Mouse (Mus musculus): ENCODE results near the gene Rgsl1.
"Not testable (repeated sequence)": the region's sequence is repeated elsewhere in the genome, so short reads cannot be mapped to it uniquely, and the experiment has no call there.

Gene Rgsl1

DNA sequence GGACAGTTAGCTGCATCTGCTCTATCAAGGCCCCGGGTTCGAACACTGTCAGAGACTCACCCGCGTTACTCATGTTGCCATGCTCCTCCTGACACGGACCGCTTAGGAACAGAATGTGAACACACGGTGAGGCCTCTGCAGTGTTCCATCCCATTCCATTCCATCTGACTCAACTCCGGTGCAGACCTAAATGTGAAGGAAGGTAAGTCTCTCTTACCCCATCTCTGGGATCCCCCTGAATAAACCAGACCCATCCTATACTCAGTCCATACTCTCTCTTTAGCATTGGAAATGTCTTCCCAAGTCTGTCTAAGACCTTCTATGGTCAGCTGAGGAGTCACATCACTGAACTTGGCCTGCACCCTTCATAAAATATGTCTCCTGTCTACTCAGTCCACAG lies at the start of gene Rgsl1:
TSS of gene Rgsl1 (minus strand) at position 101 of the 400 bp plus-strand sequence.
- no peak for DNase-seq (ENCODE audit: low spot score in 2 of 2)

DNA sequence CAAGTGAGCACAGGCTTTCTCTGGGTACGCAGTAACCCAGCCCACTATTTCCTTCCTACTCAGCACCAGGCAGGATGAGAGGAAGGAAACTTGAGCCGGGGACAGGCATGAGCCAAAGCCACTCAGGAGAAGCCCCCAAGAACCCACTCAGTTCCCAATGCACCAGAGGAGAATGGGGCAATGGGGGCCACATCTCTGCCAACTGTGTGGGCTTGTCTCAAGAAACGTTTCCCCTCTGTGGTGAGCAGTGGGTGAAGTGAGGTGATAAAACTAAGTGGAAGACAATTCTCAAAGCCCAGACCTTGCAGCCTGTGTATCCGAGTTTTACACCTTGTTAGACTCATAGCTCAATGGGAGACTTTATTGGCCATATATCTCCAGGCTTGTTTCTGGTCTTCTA lies 47.5 kb upstream of the Rgsl1 start, which contains the start of gene Teddm1a:
TSS of gene Teddm1a (plus strand) at position 301 of the 400 bp plus-strand sequence.
- no peak for DNase-seq (ENCODE audit: low spot score in 2 of 2)

- DNase-seq (ENCODE audit: low spot score in 2 of 2), result no peak
These were observed 46.2 kb upstream of the Rgsl1 start for GRCm38 (mm10) chr1:153890121-153890520.

GRCm38 (mm10) chr1:153886024-153886633 lies 42.2 kb upstream of the Rgsl1 start:
- DNase-seq (ENCODE audit: low spot score in 2 of 2), result no peak

DNA sequence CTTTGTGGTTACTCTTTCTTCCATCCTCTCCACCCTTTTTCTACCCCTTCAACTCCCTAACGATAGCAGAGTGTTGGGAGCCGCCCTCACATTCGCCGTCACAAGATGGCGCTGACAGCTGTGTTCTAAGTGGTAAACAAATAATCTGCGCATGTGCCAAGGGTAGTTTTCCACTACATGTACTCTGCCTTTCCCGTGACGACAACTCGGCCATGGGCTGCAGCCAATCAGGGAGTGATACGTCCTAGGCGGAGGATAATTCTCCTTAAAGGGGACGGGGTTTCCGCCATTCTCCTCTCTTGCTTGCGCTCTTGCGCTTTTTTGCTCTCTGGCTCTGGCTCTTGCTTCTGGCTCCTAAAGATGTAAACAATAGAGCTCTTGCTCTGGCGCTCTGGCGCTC lies 36.4 kb upstream of the Rgsl1 start:
- not testable (repeated sequence) for DNase-seq (ENCODE audit: low spot score in 2 of 2)

DNA sequence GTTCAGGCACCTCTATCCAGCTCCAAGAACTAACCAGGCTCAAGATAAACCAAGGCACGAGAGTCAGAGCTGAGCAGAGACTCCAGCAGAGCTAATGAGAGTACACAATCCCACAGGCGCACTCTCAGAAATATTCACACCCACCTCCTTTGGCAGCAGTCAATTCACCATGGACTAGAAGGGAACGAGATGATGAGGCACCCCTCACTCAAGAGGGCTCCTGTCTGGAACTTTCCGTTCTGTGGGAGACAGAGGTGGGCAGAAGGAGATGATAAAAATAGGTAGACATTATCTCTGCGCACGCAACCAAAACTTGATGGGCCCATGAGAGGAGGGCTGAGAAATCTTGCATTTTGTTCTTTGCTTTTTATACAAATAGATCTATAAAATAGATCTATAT lies 30.1 kb upstream of the Rgsl1 start, which contains the start of gene Teddm1b:
TSS of gene Teddm1b (plus strand) at position 301 of the 400 bp plus-strand sequence.
- no peak for DNase-seq (ENCODE audit: low spot score in 2 of 2)

DNA sequence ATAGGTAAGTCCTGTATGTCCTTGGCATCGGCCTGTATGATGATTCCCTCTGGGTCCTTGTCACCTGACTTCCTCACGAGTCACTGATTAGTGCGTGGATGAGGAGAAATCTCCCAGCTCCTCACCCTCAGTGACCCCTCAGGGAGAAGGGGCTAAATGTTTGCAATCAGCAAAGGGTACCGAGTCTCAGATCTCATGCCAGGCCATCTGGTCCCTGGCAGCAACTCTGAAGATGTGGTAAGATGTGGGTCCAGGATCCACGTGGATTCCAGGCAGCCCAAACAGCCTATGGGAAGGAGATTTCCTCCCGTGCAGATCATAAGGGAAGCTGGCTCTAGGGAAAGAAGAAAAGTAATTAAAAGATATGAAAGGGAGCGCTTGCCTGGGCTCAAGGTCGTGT lies 12.0 kb upstream of the Rgsl1 start:
- no peak for DNase-seq (ENCODE audit: low spot score in 2 of 2)

DNA sequence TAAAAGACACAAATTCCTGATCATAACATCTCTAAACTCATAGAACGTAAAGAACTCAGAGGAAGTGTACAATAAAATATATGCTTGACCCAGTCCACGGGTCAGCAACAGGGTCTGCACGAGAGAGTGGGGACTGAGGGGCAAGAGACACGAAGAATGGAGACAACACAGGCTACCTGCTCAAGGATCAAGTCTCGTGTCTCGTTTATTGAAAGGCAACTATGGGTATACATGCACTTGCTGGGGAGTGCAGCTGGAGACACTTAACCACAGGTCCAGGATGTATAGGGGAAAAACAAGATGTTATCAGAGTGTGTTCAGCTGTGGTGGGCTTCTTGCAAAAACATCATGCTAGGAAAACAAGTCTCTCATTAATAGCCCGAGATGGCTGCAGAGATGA lies 8.8 kb upstream of the Rgsl1 start:
- not testable (repeated sequence) for DNase-seq (ENCODE audit: low spot score in 2 of 2)

DNA sequence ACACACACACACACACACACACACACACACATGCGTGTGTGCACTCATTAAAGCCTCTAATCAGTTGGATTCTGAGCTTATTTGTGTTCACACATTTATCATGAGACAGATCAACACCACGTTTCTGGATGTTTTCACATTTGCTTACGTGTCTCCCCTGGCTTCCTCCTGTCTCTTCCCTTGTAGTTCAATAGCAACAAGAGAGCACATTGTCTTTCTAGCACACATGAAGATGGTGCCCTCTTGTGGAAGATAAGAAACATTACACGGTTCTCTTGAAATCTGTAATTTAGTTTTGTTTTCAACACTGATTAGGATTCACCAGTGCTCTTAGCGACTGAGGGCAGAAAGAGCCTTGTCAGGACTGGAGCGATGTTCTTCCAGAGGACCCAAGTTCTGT lies 2.9 kb upstream of the Rgsl1 start:
- peak in 1 of 2 experiments; percentile 7 for DNase-seq (ENCODE audit: low spot score in 2 of 2)

DNA sequence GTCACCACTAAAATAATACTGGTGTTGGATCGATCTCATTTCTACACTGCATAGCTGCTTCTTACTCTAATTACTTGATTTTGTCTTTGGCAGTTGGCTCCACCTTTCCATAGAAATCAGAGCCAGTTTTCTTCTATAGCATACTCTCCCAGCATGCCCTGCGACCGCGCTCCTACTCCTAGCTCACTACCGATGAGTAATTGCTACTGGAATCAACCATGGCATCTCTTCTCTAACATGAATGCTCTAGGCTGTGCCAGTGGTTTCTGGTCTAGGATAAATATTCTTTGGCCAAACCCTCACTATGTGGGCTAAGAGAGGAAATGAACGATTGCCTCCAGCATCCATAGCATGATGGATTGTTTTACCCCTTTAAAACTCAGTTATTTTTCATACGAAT lies 2.5 kb upstream of the Rgsl1 start:
- DNase-seq (ENCODE audit: low spot score in 2 of 2), result no peak

DNA sequence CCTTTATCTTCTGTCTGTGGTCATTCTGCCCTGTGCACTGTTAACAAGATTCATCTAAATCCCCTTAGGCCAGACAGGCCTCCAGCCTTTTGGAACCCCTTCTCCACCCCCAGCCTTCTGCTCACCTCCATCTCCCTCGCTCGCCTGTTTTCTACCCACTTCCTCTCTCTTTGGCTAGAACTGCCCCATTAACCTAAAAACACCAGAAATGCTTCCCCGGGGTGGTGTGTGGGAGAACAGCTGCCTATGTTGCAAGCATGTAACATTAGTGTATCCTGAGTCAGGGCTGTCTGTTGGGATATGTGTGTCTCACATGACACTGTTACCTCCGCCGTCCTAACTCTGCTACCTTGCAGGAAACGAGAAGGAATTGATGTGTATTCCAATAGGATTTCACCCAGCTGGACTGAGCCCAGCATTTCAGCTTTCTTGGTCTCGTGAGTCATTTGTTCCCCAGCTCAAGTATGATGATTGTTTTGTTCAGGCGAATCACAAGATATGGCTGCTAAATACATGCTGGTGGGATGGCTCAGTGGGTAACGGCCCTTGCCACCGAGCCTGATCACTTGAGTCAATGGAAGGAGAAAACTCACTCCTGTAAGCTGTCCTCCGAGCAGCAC lies 1.7 kb downstream of the Rgsl1 start:
- peak; percentile 5 to 8 for DNase-seq (ENCODE audit: low spot score in 2 of 2)

DNA sequence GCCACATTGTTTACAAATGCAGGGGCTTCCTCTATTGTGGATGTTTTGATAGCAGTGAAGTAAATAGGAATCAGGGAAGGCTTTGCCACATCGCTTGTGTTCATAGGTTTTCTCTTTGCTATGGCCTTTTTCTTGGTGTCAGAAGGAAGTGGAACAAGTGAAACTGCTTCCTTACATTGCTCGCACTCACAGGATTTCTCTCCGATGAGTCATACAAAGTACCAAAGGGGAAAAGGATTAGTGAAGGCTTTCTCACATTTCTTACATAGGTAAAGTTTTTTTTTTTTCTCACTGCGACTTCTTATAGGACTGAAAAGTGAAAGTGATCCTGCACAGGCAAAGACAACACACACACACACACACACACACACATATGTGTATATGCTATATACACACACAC lies 7.9 kb downstream of the Rgsl1 start:
- no peak for DNase-seq (ENCODE audit: low spot score in 2 of 2)

- no peak for DNase-seq (ENCODE audit: low spot score in 2 of 2)
These were observed 13.2 kb downstream of the Rgsl1 start for GRCm38 (mm10) chr1:153830746-153831145.

GRCm38 (mm10) chr1:153820216-153820615 lies 23.7 kb downstream of the Rgsl1 start:
- no peak for DNase-seq (ENCODE audit: low spot score in 2 of 2)

GRCm38 (mm10) chr1:153814278-153814677 lies 29.7 kb downstream of the Rgsl1 start:
- DNase-seq (ENCODE audit: low spot score in 2 of 2), result no peak

DNA sequence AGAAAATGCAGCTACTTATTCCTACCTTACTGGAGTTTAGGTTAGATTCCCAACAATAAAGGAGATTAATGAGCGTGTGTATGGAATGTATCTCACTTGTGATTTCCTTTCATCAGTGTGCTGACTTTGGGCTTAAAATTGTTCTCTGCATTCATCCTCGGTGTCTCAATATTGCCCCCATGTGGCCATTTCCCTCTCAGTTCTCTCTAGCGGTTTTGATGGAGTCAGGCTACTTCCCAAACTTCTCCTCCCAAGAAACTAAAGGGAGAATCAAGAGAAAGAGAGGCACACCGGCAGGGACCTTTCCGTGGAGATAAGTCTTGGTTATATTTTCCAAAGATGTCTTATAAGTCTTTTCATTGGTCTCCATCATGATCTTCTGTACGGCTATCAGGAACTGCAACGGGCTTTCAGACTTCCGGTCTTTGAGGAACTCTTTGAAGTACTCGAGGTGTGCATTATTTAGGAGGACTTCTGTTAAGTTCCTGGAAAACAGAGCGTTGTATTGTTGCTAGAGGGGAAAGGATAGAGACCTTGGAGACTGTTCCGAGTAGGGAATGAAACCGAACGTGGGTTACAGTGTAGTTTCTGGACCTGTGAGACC lies 36.5 kb downstream of the Rgsl1 start:
- DNase-seq (ENCODE audit: low spot score in 2 of 2), result peak; percentile 49 to 77

GRCm38 (mm10) chr1:153803530-153803929 lies 40.4 kb downstream of the Rgsl1 start:
- no peak for DNase-seq (ENCODE audit: low spot score in 2 of 2)

GRCm38 (mm10) chr1:153802691-153803090 lies 41.3 kb downstream of the Rgsl1 start:
- DNase-seq (ENCODE audit: low spot score in 2 of 2), result peak in 1 of 2 experiments; percentile 2

DNA sequence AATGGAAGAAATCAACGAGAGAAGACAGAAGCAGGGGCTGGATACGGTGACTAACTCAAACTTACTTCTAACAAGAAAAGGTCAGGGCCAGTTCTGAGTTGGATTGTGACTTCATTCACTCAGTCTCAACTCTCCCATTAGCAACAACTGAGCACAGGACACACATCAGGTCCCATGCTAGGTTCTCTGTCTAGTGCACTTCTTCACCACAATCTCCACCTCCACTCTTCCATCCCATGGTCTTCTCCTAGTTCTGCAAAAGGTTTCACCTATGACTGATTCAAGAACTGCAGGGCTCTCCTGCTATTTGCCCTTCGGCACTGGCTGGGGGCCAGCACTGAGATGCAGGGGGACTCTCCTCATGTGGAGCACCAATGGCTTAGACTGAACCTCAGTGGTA lies 49.7 kb downstream of the Rgsl1 start:
- DNase-seq (ENCODE audit: low spot score in 2 of 2), result no peak

DNA sequence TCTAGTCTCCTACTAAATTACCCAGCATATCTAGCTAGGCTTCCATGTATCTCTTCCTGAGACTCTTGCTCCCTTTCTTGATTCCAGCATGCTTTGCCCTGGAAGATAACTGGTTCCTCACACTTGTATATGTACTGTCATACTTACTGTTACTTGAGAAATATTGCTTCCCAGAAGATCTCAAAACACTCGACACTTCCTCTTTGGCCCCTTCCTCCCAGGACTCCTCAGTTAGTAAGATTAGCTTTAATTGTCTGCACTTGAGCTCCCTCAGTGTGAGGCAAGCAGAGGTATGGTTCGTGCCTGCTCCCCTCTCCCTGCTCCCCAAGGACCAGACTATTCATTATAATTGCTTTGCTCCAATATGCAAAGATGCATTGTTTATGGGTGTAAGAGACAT lies 53.2 kb downstream of the Rgsl1 start:
- no peak for DNase-seq (ENCODE audit: low spot score in 2 of 2)

DNA sequence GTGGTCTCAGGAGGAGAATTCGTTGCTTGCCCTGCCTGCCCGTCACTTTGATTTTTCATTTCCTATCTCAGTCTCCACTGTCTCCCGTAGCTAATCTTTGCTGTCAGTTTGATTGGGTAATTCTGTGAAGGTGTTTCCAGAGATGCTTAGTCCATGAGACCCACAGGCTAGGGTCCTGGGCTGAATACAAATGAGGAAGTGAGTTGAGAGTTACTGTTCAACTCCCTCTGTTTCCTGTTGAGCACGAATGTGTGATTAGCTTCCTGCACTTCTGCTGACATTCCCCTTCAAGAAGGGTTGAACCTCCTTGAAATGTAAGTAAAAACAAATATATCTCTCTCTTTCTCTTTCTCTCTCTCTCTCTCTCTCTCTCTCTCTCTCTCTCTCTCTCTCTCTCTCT lies 58.3 kb downstream of the Rgsl1 start:
- DNase-seq (ENCODE audit: low spot score in 2 of 2), result no peak

- DNase-seq (ENCODE audit: low spot score in 2 of 2), result no peak
These were observed 60.6 kb downstream of the Rgsl1 start for GRCm38 (mm10) chr1:153783339-153783738.

GRCm38 (mm10) chr1:153778205-153778604 lies 65.7 kb downstream of the Rgsl1 start:
- no peak for DNase-seq (ENCODE audit: low spot score in 2 of 2)

All from frontal cortex, postnatal 36 days (tissue).